Mouse (Mus musculus) brain, embryonic 18.5 days (tissue): ENCODE results near the gene Iqsec1.

Source experiments
- DNase-seq: peaks from one replicate; pipeline ENCODE4 v3.0.0-alpha.2; 2012; ENCODE audit warnings: low read depth, low spot score

The Iqsec1 gene

DNA sequence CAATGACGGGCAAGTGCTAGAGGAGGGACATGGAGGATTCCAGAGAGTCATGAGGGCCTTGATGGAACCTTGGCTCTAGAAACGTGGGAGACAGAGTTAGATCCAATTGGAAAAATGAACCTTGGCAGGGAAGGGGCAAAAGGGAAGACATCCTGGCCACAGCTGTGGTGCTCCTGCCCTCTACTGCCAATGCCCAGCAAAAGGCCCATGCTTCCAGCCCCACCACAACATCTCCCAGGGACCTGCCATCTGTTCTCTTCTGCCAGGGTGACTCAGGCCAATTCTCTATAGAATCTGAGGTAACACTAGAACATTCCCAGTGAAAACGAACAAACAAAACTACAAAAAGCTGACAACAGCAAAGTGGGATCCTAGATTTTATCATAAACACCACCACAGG is 173.1 kb downstream of the Iqsec1 start:
- no peak for DNase-seq

DNA sequence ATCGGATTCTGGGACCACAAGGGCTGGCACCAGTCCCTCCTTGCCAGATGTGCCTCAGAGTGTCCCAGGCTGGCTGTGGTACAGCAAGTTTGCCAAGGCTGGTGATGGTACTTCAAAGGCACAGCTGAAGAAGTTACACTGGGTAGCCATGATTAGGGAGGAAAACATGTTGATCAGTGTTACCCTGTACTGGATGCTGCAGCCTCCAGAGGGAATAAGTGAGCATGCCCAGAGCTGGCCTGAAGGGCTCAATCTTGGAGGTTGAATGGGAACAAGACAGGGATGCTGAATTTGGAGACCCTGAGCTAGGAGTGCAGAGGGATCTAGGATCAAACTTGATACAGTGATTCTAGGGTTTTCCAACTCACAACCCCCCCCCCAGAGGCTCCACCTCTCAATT is 175.0 kb downstream of the Iqsec1 start:
- no peak for DNase-seq

DNA sequence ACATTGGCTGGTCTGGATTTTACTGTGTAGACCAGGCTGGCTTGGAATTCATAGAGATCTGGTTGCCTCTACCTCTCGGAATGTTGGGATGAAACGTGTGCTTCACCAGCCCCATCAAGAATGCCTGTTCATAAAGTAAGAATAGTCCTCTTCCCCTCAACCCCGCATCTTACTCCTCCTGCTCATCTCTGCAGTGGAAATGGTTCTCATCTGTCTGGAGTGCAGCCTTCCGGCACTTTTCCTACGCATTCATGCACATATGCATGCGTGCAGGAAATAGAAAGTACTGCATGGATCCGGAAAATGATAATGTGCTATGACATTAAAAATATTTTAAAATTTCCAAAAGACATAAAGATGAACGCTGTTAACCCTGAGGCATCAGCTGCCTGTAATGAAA is 175.9 kb downstream of the Iqsec1 start:
- DNase-seq, result no peak

DNA sequence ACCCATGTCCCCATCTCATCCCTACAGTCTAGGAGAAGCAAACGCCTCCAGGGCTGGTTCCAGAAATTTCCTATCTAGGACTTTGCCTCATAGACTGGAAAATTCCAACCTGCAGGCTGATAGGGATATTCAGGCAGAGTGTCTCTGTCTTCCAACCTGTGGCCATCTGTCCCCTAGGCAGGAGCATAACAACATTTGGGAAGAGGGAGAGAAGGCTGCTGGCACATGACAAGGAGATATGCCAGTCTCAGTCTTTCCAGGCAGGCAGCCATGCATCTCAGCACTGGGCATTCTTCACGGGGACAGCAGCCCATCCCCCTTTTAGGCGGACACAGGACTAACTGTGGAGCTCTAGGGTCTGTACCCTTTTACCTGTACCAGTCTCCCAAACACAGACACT is 176.4 kb downstream of the Iqsec1 start:
- DNase-seq, result no peak

DNA sequence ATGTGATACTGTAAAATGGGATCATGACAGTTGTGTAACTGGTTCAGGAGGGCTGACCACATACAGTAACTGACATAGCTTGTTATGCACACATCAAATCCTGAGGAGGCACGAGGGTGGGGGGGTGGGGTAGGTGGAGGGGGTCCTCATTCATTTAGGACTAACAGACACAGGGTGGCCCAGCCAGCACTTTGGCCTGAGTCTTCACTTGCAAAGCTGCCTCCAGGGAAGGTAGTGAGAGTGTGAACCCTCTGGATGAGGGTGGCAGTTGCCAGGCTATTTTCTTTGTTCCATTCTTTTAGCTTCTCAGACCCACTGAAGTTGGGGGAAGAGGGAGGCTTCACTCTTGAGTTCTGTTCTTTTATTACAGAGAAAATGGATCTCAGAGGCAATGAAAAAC is 177.9 kb downstream of the Iqsec1 start:
- DNase-seq, result no peak

DNA sequence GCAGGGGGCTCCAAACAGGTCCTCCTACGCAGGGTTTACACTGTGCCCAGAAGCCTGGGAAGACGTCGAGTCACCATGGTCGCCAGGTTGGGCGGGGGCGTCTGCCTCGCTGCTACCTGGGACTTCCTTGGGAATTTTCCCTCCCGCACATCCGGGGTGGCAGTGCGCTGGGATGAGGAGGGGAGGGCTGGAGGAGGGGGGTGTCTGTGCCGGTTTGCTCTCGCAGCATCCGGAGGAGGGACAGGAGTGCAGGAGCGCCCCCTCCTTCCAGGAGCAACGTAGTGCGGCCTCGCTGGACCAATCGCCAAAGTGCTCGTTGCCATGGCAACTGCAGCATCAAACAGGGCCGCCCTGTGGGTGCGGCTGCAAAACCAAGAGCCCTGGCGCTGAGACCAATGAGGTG is 178.5 kb downstream of the Iqsec1 start:
- DNase-seq, result peak; percentile 88

DNA sequence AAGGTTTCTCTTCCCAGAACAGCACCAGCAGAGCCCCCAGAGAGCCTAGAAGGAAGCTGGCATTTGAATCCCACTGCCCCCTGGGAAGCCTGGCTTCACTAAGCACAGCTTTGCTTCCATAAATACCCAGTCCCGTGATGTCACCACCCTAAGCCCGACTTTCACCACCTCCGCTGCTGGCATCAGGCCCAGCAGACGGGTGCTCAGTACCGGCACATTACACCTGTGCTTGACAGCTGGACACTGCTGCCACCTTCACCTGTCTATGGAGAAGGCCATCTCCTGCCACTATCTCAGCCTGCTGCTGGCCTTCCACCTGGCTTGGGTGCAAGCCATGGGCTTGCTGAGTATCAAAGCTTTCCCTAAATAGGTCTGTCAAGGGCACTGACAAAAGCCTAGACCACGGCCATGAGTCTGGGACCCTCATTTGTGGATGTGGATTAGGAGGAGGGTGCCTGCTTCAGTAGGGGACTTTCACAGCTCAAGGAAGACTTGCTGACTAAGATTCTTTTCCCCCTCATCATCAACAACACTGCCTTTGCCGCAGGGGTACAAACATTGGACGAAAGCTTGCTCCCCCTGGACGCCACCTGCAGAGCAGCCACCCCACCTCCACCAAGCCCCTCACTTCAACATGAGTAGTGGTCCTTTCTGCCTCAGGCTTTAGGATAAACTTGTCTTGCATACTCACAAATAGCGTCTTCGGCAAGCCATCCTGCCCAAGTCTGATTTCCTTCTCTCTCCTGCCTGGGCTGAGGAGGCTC is 179.2 kb downstream of the Iqsec1 start:
- no peak for DNase-seq

DNA sequence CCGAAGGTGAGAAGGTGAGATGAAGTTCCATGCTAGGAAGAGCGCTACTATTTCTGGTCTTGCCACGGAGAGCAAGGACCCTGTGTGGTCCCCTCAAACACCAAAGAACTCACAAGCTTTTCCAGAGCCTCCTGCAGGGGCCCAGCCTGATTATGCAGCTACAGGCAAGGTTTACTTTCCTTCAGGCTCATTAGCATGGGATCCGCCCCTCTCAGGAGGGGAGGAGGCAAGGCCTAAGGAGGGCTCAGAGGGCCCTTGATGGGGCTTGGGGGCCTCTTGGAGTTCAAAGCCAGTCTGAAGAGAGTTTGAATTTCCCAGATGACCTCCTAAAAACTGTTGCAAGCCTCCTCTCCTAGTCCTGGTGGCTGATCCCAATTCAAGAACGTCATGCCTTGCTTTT is 179.9 kb downstream of the Iqsec1 start:
- DNase-seq, result no peak

DNA sequence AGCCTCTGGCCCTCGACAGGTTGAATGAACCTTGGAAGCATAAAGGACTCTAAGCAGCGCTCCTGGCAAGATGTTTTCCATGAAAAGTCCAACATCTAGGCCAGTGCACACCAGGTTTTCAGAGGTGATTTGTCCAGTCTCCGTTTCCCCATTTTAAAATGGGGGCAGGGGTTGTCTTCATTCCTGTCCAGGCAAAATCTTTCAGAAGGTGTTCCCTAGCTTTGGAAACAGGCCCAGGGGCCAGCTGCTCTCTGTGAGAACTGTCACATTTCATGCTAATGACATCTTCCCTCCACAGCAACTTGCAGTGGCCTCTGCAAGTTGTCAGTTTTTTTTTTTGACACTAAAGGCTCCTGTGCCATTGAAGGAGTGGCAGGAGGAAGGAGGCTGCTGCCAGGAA is 180.4 kb downstream of the Iqsec1 start:
- no peak for DNase-seq

DNA sequence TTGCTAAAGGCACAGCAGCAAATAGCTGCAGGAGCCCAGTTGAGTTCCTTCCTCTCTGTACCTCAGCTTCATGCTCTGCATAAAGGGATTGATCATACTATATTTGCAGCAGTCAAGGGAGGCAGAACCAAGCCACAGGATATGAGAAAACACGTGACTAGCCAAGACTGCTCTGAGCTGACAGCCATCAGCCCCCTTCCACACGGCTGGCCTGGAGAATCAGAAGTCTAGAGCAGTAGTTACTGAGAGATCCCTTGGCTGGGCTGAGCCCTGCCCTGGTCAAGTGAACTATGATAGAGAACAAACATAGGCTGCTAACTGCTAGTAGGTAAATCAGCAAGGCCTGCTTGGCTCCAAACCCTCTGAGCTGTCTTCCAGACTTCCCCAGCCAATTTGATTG is 180.9 kb downstream of the Iqsec1 start:
- no peak for DNase-seq

DNA sequence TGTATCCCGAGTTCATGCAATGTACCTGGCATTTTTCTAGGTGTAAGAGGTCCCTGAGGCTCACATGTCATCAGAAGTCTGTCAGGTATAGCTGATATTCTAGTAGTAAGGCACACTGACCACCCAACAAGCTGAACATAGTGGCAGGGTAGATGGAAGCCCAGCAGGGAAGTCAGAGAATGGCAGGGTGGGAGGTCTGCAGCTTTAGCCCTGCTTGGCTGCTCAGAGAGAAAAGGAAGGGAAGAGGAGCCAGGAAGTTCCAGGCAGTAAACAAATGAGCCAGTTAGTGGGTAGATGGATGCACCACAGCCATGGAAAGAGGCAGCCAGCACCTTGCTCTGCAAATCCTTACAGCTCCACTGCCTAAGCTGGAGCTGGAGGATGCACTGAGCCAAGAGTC is 181.7 kb downstream of the Iqsec1 start:
- no peak for DNase-seq

DNA sequence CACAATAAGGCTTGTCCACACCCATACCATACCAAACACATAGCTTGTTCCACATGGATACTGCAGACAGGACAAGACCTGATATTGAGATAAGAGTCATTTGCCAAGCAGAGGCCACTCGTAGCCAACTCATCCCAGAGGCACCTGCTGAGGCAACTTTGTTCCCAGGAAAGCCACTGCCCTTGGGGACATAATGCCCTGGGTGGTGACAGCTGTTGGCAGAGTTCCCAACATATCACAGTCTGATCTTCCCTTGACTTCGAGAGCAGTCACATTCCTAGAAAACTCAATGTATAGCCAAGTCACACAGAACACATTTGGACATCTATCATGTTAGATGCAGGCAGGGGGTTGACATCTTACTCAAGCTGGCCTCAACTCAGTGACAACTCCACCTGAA is 183.4 kb downstream of the Iqsec1 start:
- no peak for DNase-seq

DNA sequence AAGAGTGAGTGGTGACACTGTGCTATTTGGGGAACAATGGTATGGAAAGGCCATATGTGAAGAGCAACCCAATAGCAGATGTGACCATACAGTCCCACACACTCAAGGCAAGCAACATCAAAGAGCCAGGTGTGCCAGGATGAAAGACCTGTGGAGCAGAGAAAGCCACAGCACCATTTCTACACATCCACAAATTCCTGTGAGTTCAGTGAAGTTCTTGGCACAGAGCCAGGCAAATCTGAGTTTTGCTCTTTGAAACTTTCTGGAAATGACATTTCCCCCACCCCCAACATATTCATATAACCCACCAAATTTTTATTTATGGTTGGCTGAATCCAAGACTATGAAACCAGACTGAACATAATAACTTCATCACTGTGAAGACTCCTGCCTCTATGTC is 183.8 kb downstream of the Iqsec1 start:
- no peak for DNase-seq

DNA sequence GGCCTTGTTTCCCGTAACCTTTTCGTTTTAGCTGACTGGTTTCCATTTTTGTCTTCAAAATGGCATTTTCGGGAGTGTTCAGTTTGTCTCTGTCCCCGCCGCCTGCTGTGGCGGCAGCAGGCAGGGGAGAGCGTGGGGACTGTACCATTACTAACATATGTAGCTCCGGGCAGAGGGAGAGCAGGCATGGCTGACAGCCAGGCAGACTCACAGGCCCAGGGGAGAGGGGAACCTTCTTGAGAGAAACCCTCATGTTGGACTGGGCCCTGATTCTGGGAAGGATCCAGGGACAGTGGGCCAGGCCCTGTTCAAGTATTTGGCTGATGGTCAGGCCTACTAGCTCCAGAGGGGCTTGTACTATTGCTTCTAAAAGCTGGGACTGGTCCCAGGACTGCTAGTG is 185.9 kb downstream of the Iqsec1 start:
- no peak for DNase-seq

DNA sequence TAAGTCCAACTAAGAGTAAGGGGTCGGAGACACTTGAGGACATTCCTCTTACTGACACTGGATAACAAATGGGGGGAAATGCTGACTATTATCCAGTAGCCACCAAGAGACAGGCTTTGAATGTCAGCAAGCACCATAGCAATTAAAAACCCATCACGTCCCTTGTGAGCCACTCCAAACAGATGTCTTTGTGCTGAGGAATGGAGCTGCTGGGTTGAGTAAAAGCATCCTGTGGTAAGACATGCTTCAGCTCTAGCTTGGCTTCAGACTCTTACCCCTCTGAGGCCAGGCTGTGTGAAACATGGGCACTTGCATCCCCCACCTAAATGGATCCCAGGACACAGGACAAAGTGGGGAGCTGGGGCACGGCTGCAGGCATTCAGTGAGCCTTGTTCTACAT is 186.4 kb downstream of the Iqsec1 start:
- DNase-seq, result no peak

DNA sequence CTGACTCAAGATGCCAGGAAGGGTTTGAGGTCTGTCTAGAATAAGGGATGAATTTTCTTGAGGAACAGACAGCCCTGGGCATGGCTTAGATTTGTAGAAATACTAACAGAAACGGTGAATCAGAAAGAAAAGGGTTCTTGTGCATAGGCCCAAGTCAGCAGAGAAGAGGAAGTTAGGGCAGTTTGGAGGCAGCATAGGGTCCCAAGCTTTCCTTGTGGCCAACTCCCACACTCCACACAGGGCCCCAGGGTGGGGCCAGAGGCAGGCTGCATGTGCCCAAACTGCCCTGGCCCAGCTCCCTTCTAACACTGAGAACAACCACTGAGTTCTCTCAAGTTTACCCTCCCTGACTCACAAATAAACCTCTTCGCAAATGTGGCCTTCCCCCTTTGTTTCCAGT is 187.7 kb downstream of the Iqsec1 start:
- no peak for DNase-seq

DNA sequence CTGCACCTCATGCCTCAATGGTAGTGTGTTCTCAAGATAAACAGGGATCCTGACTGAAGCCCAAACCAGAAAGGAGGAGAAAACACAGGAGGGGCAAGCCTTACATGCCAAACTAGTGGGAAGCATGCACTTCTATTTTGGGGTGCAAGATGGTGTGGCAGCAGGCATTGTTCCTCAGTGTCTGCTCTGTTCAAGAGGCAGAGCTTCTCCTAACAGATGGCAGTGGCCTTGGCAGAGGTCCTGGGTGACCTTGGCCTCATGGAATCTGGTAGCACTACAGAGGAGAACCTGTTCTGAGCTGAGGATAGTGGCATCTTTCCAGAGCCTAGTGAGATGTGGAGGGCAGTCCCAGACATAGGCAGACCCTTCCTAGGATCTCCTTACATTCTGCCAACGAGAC is 189.4 kb downstream of the Iqsec1 start:
- DNase-seq, result no peak

DNA sequence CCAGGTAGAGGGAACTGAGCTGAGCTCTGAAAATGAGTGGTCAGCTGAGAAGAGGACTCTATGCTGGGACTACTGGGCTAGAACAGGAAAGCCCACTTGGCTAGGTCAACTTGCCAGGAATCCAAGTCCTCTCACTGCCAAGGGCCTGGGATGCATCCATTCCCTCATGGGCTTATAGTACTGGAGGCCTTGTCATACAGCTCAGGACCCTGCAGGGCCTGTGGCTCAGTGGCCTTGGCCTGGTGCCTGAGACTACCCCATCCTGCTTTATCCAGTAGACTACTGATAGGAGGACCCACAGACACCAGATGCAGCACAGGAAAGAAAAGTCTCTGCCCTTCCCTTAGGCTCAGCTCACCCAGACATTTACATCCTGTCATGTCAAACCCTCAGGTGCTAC is 190.3 kb downstream of the Iqsec1 start:
- DNase-seq, result no peak

DNA sequence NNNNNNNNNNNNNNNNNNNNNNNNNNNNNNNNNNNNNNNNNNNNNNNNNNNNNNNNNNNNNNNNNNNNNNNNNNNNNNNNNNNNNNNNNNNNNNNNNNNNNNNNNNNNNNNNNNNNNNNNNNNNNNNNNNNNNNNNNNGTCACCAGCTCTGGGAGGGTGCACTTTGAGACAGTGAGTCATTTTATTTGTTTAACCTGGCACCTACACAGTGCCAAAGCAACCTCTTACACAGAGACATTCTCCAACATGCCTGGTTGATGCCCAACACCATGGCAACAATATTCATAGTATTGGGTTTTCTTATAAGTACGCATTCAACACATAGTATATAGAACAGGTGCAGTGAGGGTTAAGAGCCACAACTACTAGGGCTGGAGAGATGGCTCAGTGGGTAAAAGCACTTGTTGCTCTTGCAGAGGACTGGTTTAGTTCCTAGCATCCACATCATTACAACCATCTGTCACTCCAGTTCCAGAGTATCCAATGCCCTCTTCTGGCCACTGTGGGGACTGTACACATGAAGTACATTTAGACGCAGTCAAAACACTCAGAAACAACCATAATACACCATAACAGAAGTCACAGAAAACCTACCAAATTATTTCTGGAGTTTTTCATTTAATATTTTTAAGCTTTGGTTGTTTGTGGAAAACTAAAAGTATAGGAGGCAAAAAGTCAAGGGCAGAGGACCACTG is 191.4 kb downstream of the Iqsec1 start:
- no peak for DNase-seq

DNA sequence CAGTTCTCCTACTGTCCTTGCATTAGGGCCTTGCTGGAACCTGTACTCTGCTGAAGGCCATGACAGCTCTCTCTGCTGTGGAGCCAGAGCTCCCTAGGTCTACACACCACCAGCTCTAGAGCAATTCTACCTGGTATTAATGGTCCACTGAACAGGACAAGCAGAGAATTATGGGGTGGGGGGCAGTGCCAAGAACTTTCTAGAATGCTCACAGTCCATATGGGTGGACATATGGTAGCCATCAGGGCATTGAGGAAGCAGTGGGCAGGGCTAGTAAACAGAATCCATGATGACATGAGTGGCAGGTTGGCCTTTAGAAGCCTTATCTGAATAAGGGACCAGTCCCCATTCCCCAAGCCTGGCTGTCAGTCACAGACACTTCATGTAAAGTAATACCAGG is 197.6 kb downstream of the Iqsec1 start:
- no peak for DNase-seq

DNA sequence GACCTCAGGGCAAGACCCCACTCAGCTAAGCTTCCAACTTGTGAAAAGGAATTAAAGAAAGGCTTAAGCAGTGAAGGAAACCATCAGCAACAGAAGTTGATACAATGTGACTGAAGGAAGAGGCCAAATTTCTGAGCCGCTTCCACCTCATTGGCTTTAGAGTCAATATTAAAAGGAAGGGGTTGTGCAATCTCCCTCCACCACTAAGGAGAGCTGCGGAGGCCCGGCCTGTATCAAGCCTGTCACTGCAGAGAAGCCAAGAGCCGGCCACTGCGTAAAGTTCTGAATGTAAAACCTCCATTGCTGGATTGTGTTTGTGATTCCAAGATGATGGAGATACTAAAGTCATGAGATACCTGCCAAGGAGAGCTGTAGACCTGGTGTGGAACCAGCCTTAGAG is 199.0 kb downstream of the Iqsec1 start:
- DNase-seq, result no peak

DNA sequence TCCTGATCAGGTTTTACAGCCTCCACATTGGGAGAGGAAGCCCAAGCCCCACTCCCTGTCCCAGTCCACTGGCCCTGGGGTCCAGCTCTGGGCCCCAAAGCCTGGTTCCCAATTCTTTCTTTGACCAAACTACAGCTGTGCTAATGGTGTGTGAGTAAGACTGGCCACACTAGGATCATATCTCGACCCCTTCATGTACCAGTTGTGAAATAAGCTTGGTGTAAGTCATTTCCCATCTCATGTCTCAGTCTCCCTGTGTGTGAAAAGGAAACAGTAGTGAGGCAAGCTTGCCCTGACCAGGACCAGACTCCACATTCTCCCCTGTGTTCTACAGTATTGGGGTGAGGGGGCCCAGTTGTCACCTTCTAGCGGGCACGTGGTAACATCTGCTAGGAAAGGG is 200.9 kb downstream of the Iqsec1 start:
- no peak for DNase-seq

DNA sequence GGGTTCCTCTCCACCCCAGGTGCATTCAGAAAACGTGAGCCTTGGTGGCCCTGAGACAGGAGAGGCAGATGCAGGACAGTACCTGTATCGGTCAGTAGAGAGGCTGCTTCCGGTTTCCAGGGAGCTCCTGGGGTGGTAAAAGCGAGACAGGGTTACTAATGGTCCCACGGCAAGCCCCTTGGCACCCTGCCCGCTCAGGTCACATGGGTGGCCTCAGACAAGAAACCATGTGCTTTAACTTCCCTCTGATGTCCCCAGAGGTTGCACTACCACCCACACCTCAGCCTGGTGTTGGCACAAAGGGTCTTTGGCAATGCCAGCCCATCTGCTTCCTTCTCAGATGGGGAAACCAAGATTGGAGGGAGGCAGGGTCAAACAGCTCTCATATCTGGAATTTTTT is 201.4 kb downstream of the Iqsec1 start:
- DNase-seq, result no peak

DNA sequence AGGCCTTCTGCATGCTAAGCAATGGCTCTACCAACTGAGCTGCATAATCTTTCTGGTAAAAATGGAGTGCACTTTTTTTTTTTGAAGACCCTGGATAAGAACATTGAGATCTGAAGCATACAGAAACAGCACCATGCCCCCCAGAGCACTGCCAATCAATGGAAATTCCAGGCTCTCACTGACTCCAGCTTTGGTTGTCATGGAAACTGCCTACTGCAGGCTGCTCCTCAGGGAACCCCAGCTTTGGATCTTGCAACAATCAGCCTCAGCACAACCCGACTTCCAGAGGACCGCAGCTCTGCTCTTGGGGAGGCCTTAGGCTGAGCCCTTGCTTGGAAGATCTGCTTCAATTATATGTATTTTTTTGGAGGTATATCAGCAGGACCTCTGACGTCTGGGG is 201.9 kb downstream of the Iqsec1 start:
- DNase-seq, result peak; percentile 71
